Mouse (Mus musculus) megakaryocyte, embryonic 14.5 days (primary cell): ENCODE results near the gene Dnajc27.

Experiments
- FLI1 ChIP-seq: IDR thresholded peaks from 2 replicates; pipeline ENCODE4 v1.6.1; 2012; ENCODE audit warnings: low read length, inconsistent platforms, mixed read lengths
- GATA1 ChIP-seq: IDR thresholded peaks from 3 replicates; pipeline ENCODE4 v1.6.1; 2012; ENCODE audit warnings: mixed read lengths, low read length, inconsistent platforms, borderline replicate concordance

GRCm38 (mm10) chr12:4157466-4157865 lies 75.1 kb downstream of the Dnajc27 start:
- TF ChIP-seq GATA1 (no peak), FLI1 (no peak)
